Mouse (Mus musculus): ENCODE measurements around the gene Wee1. TPM values are rescaled to one million over a fixed set of nuclear protein-coding genes. Genes with fewer than 3 reads are reported as not detected.

The Wee1 gene
- total RNA-seq, 2 experiments from 2014 or later = 27.0 to 42.8 TPM

GRCm38 (mm10) chr7:110180613-110181012 lies 58.8 kb downstream of the Wee1 start:
- ATAC-seq (replicated peaks; ENCODE audit: low FRiP score, low TSS enrichment, poor library complexity, severe bottlenecking) = no peak

- ATAC-seq (replicated peaks; ENCODE audit: low FRiP score, low TSS enrichment, poor library complexity, severe bottlenecking) = no peak
Measured at GRCm38 (mm10) chr7:110181446-110181845, 59.6 kb downstream of the Wee1 start.

- ATAC-seq (replicated peaks; ENCODE audit: low FRiP score, low TSS enrichment, poor library complexity, severe bottlenecking) = no peak
Measured at GRCm38 (mm10) chr7:110184608-110185007, 62.8 kb downstream of the Wee1 start.

- ATAC-seq (replicated peaks; ENCODE audit: low FRiP score, low TSS enrichment, poor library complexity, severe bottlenecking) = no peak
Measured at GRCm38 (mm10) chr7:110189951-110190350, 68.1 kb downstream of the Wee1 start.

Other genes starting within 250 kb of the Wee1 start
- gene Dennd5a, start 161.6 kb upstream of the Wee1 start, total RNA-seq (2014; fragmentation: Nextera tagmentation) = 46.2 and 48.5 TPM in 2 replicates
- 41.6 and 54.4 TPM in 2 replicates for gene Dennd5a, start 161.6 kb upstream of the Wee1 start, total RNA-seq (2017)
- gene Tmem41b, start 135.1 kb upstream of the Wee1 start, total RNA-seq (2014; fragmentation: Nextera tagmentation) = 42.8 and 47.7 TPM in 2 replicates
- 42.9 and 59.7 TPM in 2 replicates for gene Tmem41b, start 135.1 kb upstream of the Wee1 start, total RNA-seq (2017)
- gene Ipo7, start 103.8 kb upstream of the Wee1 start, total RNA-seq (2014; fragmentation: Nextera tagmentation) = 96.2 and 126 TPM in 2 replicates
- gene Ipo7, start 103.8 kb upstream of the Wee1 start, total RNA-seq (2017) = 252 and 297 TPM in 2 replicates
- 18.8 and 25.7 TPM in 2 replicates for gene Zfp143, start 60.8 kb upstream of the Wee1 start, total RNA-seq (2014; fragmentation: Nextera tagmentation)
- gene Zfp143, start 60.8 kb upstream of the Wee1 start, total RNA-seq (2017) = 30.1 and 47.0 TPM in 2 replicates
- gene Swap70, start 99.7 kb downstream of the Wee1 start, total RNA-seq (2014; fragmentation: Nextera tagmentation) = 18.6 and 21.5 TPM in 2 replicates
- gene Swap70, start 99.7 kb downstream of the Wee1 start, total RNA-seq (2017) = 38.6 and 41.5 TPM in 2 replicates

All from megakaryocyte-erythroid progenitor cell, adult 5-6 weeks (primary cell).